ENCODE assay signal across 9 mouse cellular contexts in genomic region chr17:23551416-23551815, GRCm38 (mm10). TPM values are rescaled to one million over a fixed set of nuclear protein-coding genes. Genes with fewer than 3 reads are reported as not detected.
DNase-seq lines count a peak whose midpoint lies in the region; ATAC-seq lines count a peak whose summit lies in the region.
"Had no signal": no experiment of that assay in that cellular context is flagged by ENCODE, and none has a peak within 500 bp of the region (broad histone marks: within the 10 kb centered on the region; RNA-seq: fewer than 3 reads in every experiment).

No protein-coding gene starts in this region.

- H3K4me2 ChIP-seq in heart, embryonic 16.5 days (ENCODE audit: low read depth, low read length), result peak overlapping the region; percentile 74
- H3K4me2 ChIP-seq in hindbrain, embryonic 11.5 days (replicated peaks; ENCODE audit: low read depth, low read length), result peak overlapping the region; percentile 52; the same call in 1 of the 2 replicates
- peak overlapping the region; percentile 55 for H3K4me2 ChIP-seq in midbrain, embryonic 11.5 days

- intact Hi-C loops in heart, postnatal 36 days (cut with DNase I), result no loop called here

- H3K36me3 ChIP-seq in heart, embryonic 16.5 days (ENCODE audit: control insufficient read depth, insufficient read depth), result peaks cover 6% of the 10 kb centered on the region; the same call in 1 of the 2 replicates
- H3K36me3 ChIP-seq in hindbrain, embryonic 11.5 days (ENCODE audit: control insufficient read depth, insufficient read depth, low read length), result no peaks in the 10 kb centered on the region
- peaks cover 4% of the 10 kb centered on the region; the same call in 1 of the 2 replicates for H3K36me3 ChIP-seq in midbrain, embryonic 11.5 days (ENCODE audit: control insufficient read depth, insufficient read depth, low read length)

- peak overlapping the region; percentile 83 for H3K27ac ChIP-seq in heart, embryonic 16.5 days (ENCODE audit: low read length)
- no peak overlapping the region for H3K27ac ChIP-seq in hindbrain, embryonic 11.5 days (ENCODE audit: low read depth, low read length)
- H3K27ac ChIP-seq in midbrain, embryonic 11.5 days (ENCODE audit: low read depth, low read length), result no peak overlapping the region

- no peak for DNase-seq in heart, postnatal 36 days
- peak; percentile 29 for DNase-seq in NIH3T3 (ENCODE audit: low read depth)
- no peak for DNase-seq in hindbrain, embryonic 11.5 days (ENCODE audit: low spot score)
- DNase-seq in midbrain, embryonic 11.5 days (ENCODE audit: low spot score, missing footprints), result no peak
- no peak for DNase-seq in urinary bladder, postnatal 36 days (ENCODE audit: low spot score in 2 of 2)

- no peak for ATAC-seq in heart, embryonic 16.5 days (replicated peaks; ENCODE audit: extremely low read depth, insufficient read depth, low FRiP score)
- ATAC-seq in hindbrain, embryonic 11.5 days (ENCODE audit: low FRiP score), result no peak
- no peak for ATAC-seq in midbrain, embryonic 11.5 days (ENCODE audit: low FRiP score)
- no peak for ATAC-seq in megakaryocyte progenitor cell, adult 5-6 weeks (replicated peaks; ENCODE audit: poor library complexity)
- ATAC-seq in granulocyte monocyte progenitor cell, adult 5-6 weeks (replicated peaks; ENCODE audit: poor library complexity, severe bottlenecking), result no peak

- H3K9me3 ChIP-seq in heart, embryonic 16.5 days (replicated peaks; ENCODE audit: control insufficient read depth, low read length), result no peaks in the 10 kb centered on the region
- H3K9me3 ChIP-seq in hindbrain, embryonic 11.5 days (ENCODE audit: control insufficient read depth, low read length), result no peaks in the 10 kb centered on the region
- H3K9me3 ChIP-seq in midbrain, embryonic 11.5 days (ENCODE audit: control insufficient read depth, low read length), result no peaks in the 10 kb centered on the region

- H3K4me1 ChIP-seq in heart, embryonic 16.5 days (ENCODE audit: control insufficient read depth, insufficient read depth, low read length), result peaks cover 14% of the 10 kb centered on the region
- no peaks in the 10 kb centered on the region for H3K4me1 ChIP-seq in hindbrain, embryonic 11.5 days (replicated peaks; ENCODE audit: control insufficient read depth, insufficient read depth, low read length)
- H3K4me1 ChIP-seq in midbrain, embryonic 11.5 days (ENCODE audit: control insufficient read depth, insufficient read depth, low read length), result peaks cover 8% of the 10 kb centered on the region

- no peak overlapping the region; the same call in 1 of the 2 replicates for H3K9ac ChIP-seq in heart, embryonic 16.5 days (ENCODE audit: low read length)
- no peak overlapping the region for H3K9ac ChIP-seq in hindbrain, embryonic 11.5 days (ENCODE audit: low read depth, low read length)
- H3K9ac ChIP-seq in midbrain, embryonic 11.5 days (ENCODE audit: low read length), result peak overlapping the region; percentile 50; the same call in 1 of the 2 replicates

- no peaks in the 10 kb centered on the region for H3K27me3 ChIP-seq in heart, embryonic 16.5 days (ENCODE audit: control insufficient read depth, insufficient read depth, low read length)
- no peaks in the 10 kb centered on the region for H3K27me3 ChIP-seq in hindbrain, embryonic 11.5 days (ENCODE audit: control insufficient read depth, insufficient read depth, low read length)
- H3K27me3 ChIP-seq in midbrain, embryonic 11.5 days (ENCODE audit: control insufficient read depth, insufficient read depth, low read length), result no peaks in the 10 kb centered on the region

- H3K4me3 ChIP-seq in heart, embryonic 16.5 days (ENCODE audit: low read length), result peak overlapping the region; percentile 78
- H3K4me3 ChIP-seq in hindbrain, embryonic 11.5 days (ENCODE audit: low read depth, low read length), result peak overlapping the region; percentile 45
- peak overlapping the region; percentile 47 for H3K4me3 ChIP-seq in midbrain, embryonic 11.5 days (ENCODE audit: low read depth, low read length)

RNA-seq across cellular contexts. Expression of gene Zfp213, which starts 12.6 kb away (rescaled TPM):
- 12.9 and 14.5 TPM in 2 replicates for polyA plus RNA-seq in heart, embryonic 16.5 days (2015; fragmentation: Nextera tagmentation; extraction: Ambion mirVana)
- 1 to 10 TPM; 4.9 to 5.1 TPM for total RNA-seq in heart, postnatal 36 days (2021)
- 16.1 and 17.4 TPM in 2 replicates for polyA plus RNA-seq in hindbrain, embryonic 11.5 days (2014; fragmentation: Nextera tagmentation; extraction: Ambion mirVana)
- polyA plus RNA-seq in midbrain, embryonic 11.5 days (2014; fragmentation: Nextera tagmentation; extraction: Ambion mirVana), result 17.5 and 19.9 TPM in 2 replicates
- total RNA-seq in megakaryocyte progenitor cell, adult 5-6 weeks (2015), result 3.6 and 5.3 TPM in 2 replicates
- 6.5 and 9.2 TPM in 2 replicates for total RNA-seq in megakaryocyte progenitor cell, adult 5-6 weeks (2017)
- total RNA-seq in granulocyte monocyte progenitor cell, adult 5-6 weeks (2014; fragmentation: Nextera tagmentation), result 4.9 and 6.9 TPM in 2 replicates
- 9.7 and 10.7 TPM in 2 replicates for total RNA-seq in granulocyte monocyte progenitor cell, adult 5-6 weeks (2017)

RNA-seq across cellular contexts. Expression of gene Zfp13, which starts 47.9 kb away (rescaled TPM):
- 7.3 and 8.5 TPM in 2 replicates for polyA plus RNA-seq in heart, embryonic 16.5 days (2015; fragmentation: Nextera tagmentation; extraction: Ambion mirVana)
- total RNA-seq in heart, postnatal 36 days (2021), result 1 to 10 TPM; 2.4 to 4.1 TPM
- polyA plus RNA-seq in hindbrain, embryonic 11.5 days (2014; fragmentation: Nextera tagmentation; extraction: Ambion mirVana), result 16.5 and 16.7 TPM in 2 replicates
- 16.3 and 16.5 TPM in 2 replicates for polyA plus RNA-seq in midbrain, embryonic 11.5 days (2014; fragmentation: Nextera tagmentation; extraction: Ambion mirVana)
- 0.37 TPM in 1 of 2 replicates, not detected in the other for total RNA-seq in megakaryocyte progenitor cell, adult 5-6 weeks (2015)
- 0.92 and 1.3 TPM in 2 replicates for total RNA-seq in megakaryocyte progenitor cell, adult 5-6 weeks (2017)
- 1.7 and 2.2 TPM in 2 replicates for total RNA-seq in granulocyte monocyte progenitor cell, adult 5-6 weeks (2014; fragmentation: Nextera tagmentation)
- 0.46 and 0.56 TPM in 2 replicates for total RNA-seq in granulocyte monocyte progenitor cell, adult 5-6 weeks (2017)

RNA-seq across cellular contexts. Expression of gene Zscan10, which starts 49.2 kb away (rescaled TPM):
- polyA plus RNA-seq in heart, embryonic 16.5 days (2015; fragmentation: Nextera tagmentation; extraction: Ambion mirVana), result not detected in 2 replicates
- total RNA-seq in heart, postnatal 36 days (2021), result not detected
- 0.32 and 0.34 TPM in 2 replicates for polyA plus RNA-seq in hindbrain, embryonic 11.5 days (2014; fragmentation: Nextera tagmentation; extraction: Ambion mirVana)
- polyA plus RNA-seq in midbrain, embryonic 11.5 days (2014; fragmentation: Nextera tagmentation; extraction: Ambion mirVana), result 0.22 TPM in 1 of 2 replicates, not detected in the other
- total RNA-seq in megakaryocyte progenitor cell, adult 5-6 weeks (2015), result not detected in 2 replicates
- total RNA-seq in megakaryocyte progenitor cell, adult 5-6 weeks (2017), result not detected in 2 replicates
- not detected in 2 replicates for total RNA-seq in granulocyte monocyte progenitor cell, adult 5-6 weeks (2014; fragmentation: Nextera tagmentation)
- total RNA-seq in granulocyte monocyte progenitor cell, adult 5-6 weeks (2017), result not detected in 2 replicates
- polyA plus RNA-seq: frontal cortex, adult 2 months had no signal
